Mouse (Mus musculus) E14TG2a.4 (cell line): ENCODE data around the gene Olfr902.
A peak's percentile ranks its signal among the peaks of the same experiment; 100 is the strongest.
"Not testable (repeated sequence)": the region's sequence is repeated elsewhere in the genome, so short reads cannot be mapped to it uniquely, and the experiment has no call there.

Source experiments
- H3K27me3 ChIP-seq: 2 replicates; pipeline ENCODE4 v1.6.1; 2014; ENCODE audit warnings: low read length, control low read depth; ENCODE audit not compliant: insufficient read depth
- H3K36me3 ChIP-seq: 2 replicates; pipeline ENCODE4 v1.6.1; 2014; ENCODE audit warnings: low read length, control low read depth; ENCODE audit not compliant: insufficient read depth
- H3K4me1 ChIP-seq: replicated peaks from 2 replicates; pipeline ENCODE4 v1.6.1; 2014; ENCODE audit warnings: low read depth, low read length, control low read depth
- H3K4me3 ChIP-seq: replicated peaks from 2 replicates; pipeline ENCODE4 v1.5.1; 2014; ENCODE audit warnings: mild to moderate bottlenecking, low read length
- H3K9me3 ChIP-seq: 2 replicates; pipeline ENCODE4 v1.6.1; 2014; ENCODE audit warnings: low read length, control low read depth
- CTCF ChIP-seq: conservative IDR thresholded peaks from 2 replicates; pipeline ENCODE4 v1.5.1; 2014; ENCODE audit warnings: low read length
- NANOG ChIP-seq: IDR thresholded peaks from 2 replicates; pipeline ENCODE4 v1.6.1; 2014; ENCODE audit warnings: borderline replicate concordance, low read length, mixed read lengths
- POU5F1 ChIP-seq: IDR thresholded peaks from 2 replicates; pipeline ENCODE4 v1.6.1; 2014; ENCODE audit warnings: low read length, borderline replicate concordance

The Olfr902 gene

DNA sequence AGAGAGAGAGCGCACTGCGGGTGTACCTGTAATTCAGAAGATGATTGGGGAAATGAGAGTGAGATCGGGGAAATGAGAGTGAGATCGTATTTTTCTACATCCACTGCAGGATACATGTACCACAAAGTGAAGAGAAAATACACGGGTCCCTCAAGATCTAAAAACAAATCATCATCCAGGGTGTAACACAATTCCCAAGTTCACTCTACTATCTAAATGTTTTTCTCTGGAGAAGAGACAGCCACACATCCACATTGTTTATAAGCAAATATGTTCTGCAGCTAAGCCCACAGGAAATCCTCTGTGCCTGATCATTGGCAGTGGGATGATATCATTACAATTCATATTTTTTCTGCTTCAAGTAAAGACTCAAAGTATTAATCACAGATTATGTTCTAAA, at the start of gene Olfr902:
Gene Olfr902, plus strand, starts transcription at position 301 of the 400 bp plus-strand sequence.
- no peaks in the 10 kb centered on the region for H3K4me1 ChIP-seq
- no peaks in the 10 kb centered on the region for H3K27me3 ChIP-seq
- H3K4me3 ChIP-seq: no peak within 1 kb of the TSS
- no peaks in the 10 kb centered on the region for H3K36me3 ChIP-seq
- TF ChIP-seq NANOG (no peak), CTCF (no peak), POU5F1 (no peak)
- no peaks in the 10 kb centered on the region for H3K9me3 ChIP-seq

DNA sequence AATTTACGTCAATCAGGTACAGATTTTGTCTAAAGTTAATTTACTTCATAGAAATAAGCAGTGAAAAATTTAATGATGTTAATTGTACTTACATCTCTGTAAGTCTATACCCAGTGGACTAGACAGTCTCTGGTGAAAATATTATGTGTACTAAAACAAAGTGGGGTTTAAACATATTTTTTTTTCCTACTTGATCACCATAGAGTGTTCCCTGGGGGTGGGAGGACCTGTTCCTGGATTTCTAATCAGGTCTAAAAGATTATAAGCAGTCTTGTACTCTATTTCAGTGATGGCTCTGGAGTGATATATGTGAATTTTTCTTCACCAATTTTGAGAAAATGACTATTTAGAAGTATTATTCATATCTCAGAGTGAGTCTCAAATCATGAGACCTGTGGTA, 46.1 kb upstream of the Olfr902 start, which contains the start of gene Olfr147:
Gene Olfr147, plus strand, starts transcription at position 301 of the 400 bp plus-strand sequence.
- TF ChIP-seq NANOG (no peak), CTCF (no peak), POU5F1 (no peak)
- no peaks in the 10 kb centered on the region; the same call in 1 of the 2 replicates for H3K36me3 ChIP-seq
- H3K4me1 ChIP-seq: peaks cover 5% of the 10 kb centered on the region
- no peak within 1 kb of the TSS for H3K4me3 ChIP-seq
- no peaks in the 10 kb centered on the region for H3K27me3 ChIP-seq
- peaks cover 5% of the 10 kb centered on the region; the same call in 1 of the 2 replicates for H3K9me3 ChIP-seq

DNA sequence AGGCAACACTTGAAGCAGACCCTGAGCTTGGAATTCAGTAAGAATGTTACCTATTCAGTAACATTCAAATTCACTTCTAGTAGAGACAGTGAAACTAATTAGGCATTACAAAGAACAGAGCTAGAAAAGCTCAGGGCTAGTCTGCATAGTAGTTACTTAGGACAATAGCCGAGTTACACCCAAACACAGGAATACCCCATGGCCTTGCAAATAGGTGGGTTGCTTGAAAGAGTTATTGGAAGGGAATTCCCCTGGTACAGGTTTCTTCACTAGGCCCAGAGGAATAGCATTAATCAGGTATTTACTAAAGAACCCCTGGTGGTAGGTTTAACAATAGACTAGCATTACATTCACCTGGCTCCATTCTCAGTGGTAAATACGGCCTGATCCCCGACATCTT, 40.0 kb upstream of the Olfr902 start:
- peak; percentile 81; the same call in 1 of the 2 replicates for TF ChIP-seq NANOG
- not testable (repeated sequence) for H3K4me1 ChIP-seq, H3K27me3 ChIP-seq, H3K4me3 ChIP-seq, H3K36me3 ChIP-seq
- peaks cover 24% of the 10 kb centered on the region for H3K9me3 ChIP-seq

DNA sequence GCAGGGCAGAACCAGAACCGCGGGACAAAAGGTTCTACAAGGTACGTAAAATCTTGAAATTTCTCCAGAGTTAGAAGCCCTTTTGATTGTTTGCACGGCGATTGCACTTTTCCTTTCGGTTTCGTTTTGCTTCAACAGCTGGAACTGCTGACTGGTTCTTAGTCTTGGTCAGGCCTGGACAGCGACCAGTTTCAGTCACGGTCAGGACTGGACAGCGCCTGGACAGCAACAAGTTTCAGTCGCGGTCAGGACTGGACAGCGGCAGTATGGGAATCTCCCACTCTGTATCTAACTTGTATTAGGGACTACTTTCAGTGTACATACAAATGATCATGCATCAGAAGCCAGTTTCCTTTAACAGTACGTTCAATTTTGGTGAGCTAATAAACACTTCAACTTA, 34.0 kb upstream of the Olfr902 start:
- H3K4me1 ChIP-seq, H3K9me3 ChIP-seq, H3K4me3 ChIP-seq, H3K27me3 ChIP-seq, H3K36me3 ChIP-seq: not testable (repeated sequence)

DNA sequence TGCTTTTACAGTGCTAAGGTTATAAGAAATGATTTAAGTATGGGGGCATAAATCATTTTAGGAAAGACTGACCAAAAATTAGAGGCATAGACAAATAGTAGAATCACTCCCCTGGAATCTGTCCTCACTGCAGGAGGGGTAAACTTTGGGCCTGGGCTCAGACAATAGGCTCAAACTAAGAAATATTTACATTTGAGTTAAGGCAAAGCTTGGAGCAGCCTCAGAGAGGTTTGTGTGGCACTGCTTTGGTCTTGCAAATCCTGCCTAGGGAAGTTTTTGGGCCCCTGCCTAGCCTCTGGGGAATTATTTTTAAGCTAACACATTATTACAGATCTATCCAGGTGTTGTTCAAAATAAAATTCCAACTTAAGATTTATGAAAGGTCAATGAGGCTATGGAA, 23.7 kb upstream of the Olfr902 start:
- TF ChIP-seq POU5F1: no peak
- no peak for TF ChIP-seq NANOG
- TF ChIP-seq CTCF: no peak
- H3K4me1 ChIP-seq: peaks cover 6% of the 10 kb centered on the region; the same call in 1 of the 2 replicates
- no peaks in the 10 kb centered on the region for H3K27me3 ChIP-seq
- H3K4me3 ChIP-seq: no peak overlapping the region
- H3K36me3 ChIP-seq: 0 out of 2 replicates have a peak, but pooled peaks cover 4% of the 10 kb centered on the region
- peaks cover 42% of the 10 kb centered on the region for H3K9me3 ChIP-seq

DNA sequence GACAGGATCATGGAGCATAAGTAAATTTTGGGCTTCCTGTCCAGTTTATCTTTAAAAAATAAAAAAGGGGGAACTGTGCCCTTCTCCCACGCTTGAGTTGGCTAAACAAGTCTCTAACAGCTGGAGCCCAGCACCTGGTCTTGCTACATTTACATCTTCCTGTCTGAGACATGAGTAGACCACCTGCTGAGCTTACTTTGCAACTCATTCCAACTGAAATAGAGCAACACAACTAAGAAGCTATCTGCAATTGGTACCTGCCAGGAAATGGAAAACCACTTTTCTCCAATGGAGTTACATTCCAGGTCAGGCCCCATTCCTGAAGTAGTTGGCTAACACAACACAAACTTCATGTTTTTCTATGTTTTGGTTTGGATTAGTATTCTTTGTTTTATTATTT, 20.4 kb upstream of the Olfr902 start:
- H3K36me3 ChIP-seq: no peaks in the 10 kb centered on the region
- H3K4me3 ChIP-seq: no peak overlapping the region
- no peaks in the 10 kb centered on the region for H3K27me3 ChIP-seq
- H3K9me3 ChIP-seq: peaks cover 22% of the 10 kb centered on the region; the same call in 1 of the 2 replicates
- no peak for TF ChIP-seq POU5F1
- no peak for TF ChIP-seq CTCF
- no peak for TF ChIP-seq NANOG
- peaks cover 6% of the 10 kb centered on the region; the same call in 1 of the 2 replicates for H3K4me1 ChIP-seq

DNA sequence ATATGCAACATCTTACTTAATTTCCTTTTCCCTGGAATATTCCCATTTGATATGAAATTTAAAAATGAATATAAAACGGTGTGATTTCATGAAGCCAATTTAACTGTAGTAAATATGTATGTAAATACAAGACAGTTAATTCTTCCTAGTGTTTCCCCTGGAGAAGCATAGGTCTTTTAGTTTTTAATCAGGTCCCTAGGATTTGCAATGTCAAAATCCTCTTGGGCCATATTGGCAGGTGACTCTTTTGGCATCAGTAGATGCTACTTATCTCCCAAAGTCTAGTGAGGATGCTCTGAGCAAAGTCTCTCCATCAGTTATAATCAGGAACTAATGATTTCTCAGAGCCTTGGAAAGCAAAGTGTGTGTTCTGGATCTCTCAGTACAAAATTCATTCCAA, 18.3 kb upstream of the Olfr902 start, which contains the start of gene Olfr901:
Gene Olfr901, plus strand, starts transcription at position 301 of the 400 bp plus-strand sequence.
- peaks cover 3% of the 10 kb centered on the region; the same call in 1 of the 2 replicates for H3K4me1 ChIP-seq
- H3K4me3 ChIP-seq: no peak within 1 kb of the TSS
- H3K27me3 ChIP-seq: no peaks in the 10 kb centered on the region
- TF ChIP-seq CTCF (no peak), POU5F1 (no peak), NANOG (no peak)
- peaks cover 18% of the 10 kb centered on the region; the same call in 1 of the 2 replicates for H3K9me3 ChIP-seq
- H3K36me3 ChIP-seq: no peaks in the 10 kb centered on the region

DNA sequence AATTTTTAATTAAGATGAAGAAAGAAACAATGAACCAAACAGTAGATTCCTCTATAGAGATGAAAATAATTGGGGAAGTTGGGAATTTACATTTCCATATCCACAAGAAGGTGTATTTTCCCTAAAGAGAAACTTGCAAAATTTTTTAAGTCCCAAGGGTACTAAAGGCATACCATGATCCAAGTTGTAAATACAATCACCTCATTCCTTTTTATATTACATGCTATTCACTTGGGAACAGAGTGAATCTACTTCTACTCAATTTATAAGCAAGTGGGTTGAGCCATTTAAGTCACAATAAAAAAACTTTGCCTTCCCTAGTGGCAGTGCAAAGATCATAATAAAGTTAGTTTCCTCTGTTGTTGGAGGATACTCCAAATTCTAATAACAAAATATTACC, 15.4 kb downstream of the Olfr902 start, which contains the start of gene Olfr904:
Gene Olfr904, plus strand, starts transcription at position 301 of the 400 bp plus-strand sequence.
- no peaks in the 10 kb centered on the region for H3K36me3 ChIP-seq
- TF ChIP-seq CTCF (no peak), NANOG (no peak), POU5F1 (no peak)
- H3K4me1 ChIP-seq: no peaks in the 10 kb centered on the region
- H3K4me3 ChIP-seq: no peak within 1 kb of the TSS
- no peaks in the 10 kb centered on the region for H3K9me3 ChIP-seq
- H3K27me3 ChIP-seq: no peaks in the 10 kb centered on the region

DNA sequence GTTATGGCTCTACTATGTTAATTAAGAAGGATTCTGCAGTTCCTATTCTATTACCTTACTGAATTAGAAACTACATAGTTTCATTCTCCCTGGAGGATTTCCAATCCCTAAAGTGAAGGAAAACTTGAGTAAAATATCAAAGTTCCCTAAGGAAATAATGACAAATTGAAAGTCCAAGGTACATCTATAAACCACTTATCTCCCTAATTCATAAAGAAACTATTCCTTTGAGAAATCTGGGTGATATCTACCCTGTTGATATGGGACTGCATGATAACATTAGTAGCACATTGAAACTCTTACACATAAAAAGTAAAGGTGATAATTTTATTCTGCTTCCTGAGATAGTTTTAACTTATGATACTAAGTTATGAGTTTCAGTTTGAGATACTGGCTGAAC, 23.4 kb downstream of the Olfr902 start, which contains the start of gene Olfr905:
Gene Olfr905, plus strand, starts transcription at position 301 of the 400 bp plus-strand sequence.
- Histone ChIP-seq H3K9me3 (no peaks in the 10 kb centered on the region), H3K4me1 (no peaks in the 10 kb centered on the region), H3K36me3 (no peaks in the 10 kb centered on the region), H3K27me3 (no peaks in the 10 kb centered on the region), H3K4me3 (no peak within 1 kb of the TSS)
- TF ChIP-seq POU5F1 (no peak), CTCF (no peak), NANOG (no peak)
